Mouse (Mus musculus) testis, adult 2 months (tissue): ENCODE results near the gene Opcml. TPM values are rescaled to one million over a fixed set of nuclear protein-coding genes. Genes with fewer than 3 reads are reported as not detected.

Source experiments
- H3K27ac ChIP-seq: fragments of 200-500 bp; 2 replicates; pipeline ENCODE4 v1.5.1; 2012; ENCODE audit warnings: low read depth, low read length; ENCODE audit not compliant: control insufficient read depth, insufficient read depth
- H3K27me3 ChIP-seq: fragments of 200-500 bp; 2 replicates; pipeline ENCODE4 v1.6.1; 2012; ENCODE audit warnings: mild to moderate bottlenecking, low read length, moderate library complexity; ENCODE audit not compliant: control insufficient read depth, insufficient read depth
- H3K36me3 ChIP-seq: fragments of 200-500 bp; 2 replicates; pipeline ENCODE4 v1.6.1; 2012; ENCODE audit warnings: mild to moderate bottlenecking, low read length; ENCODE audit not compliant: control insufficient read depth, insufficient read depth
- H3K4me1 ChIP-seq: fragments of 200-500 bp; 2 replicates; pipeline ENCODE4 v1.6.1; 2012; ENCODE audit warnings: low read length; ENCODE audit not compliant: control insufficient read depth, insufficient read depth
- H3K4me3 ChIP-seq: fragments of 200-500 bp; 2 replicates; pipeline ENCODE4 v1.5.1; 2012; ENCODE audit warnings: low read depth, mild to moderate bottlenecking, low read length, moderate library complexity, mixed read lengths; ENCODE audit not compliant: control insufficient read depth
- CTCF ChIP-seq: fragments of 200-500 bp; IDR thresholded peaks from 2 replicates; pipeline ENCODE4 v1.5.1; 2012; ENCODE audit warnings: low read depth, mild to moderate bottlenecking, inconsistent platforms, low read length, moderate library complexity; ENCODE audit not compliant: control insufficient read depth, insufficient read depth, insufficient replicate concordance
- POLR2A ChIP-seq: fragments of 200-500 bp; IDR thresholded peaks from 2 replicates; pipeline ENCODE4 v1.6.1; 2012; ENCODE audit warnings: low read depth, mild to moderate bottlenecking, inconsistent platforms, low read length, moderate library complexity; ENCODE audit not compliant: control insufficient read depth
- polyA plus RNA-seq: library from polyadenylated mRNA; depleted of rRNA; stranded (reverse); fragments of >200 nt; gene quantifications from 2 replicates; pipeline ENCODE4 v1.2.3, GENCODE M21; 2012

The Opcml gene
- polyA plus RNA-seq, 1 experiment = 0.62 TPM

DNA sequence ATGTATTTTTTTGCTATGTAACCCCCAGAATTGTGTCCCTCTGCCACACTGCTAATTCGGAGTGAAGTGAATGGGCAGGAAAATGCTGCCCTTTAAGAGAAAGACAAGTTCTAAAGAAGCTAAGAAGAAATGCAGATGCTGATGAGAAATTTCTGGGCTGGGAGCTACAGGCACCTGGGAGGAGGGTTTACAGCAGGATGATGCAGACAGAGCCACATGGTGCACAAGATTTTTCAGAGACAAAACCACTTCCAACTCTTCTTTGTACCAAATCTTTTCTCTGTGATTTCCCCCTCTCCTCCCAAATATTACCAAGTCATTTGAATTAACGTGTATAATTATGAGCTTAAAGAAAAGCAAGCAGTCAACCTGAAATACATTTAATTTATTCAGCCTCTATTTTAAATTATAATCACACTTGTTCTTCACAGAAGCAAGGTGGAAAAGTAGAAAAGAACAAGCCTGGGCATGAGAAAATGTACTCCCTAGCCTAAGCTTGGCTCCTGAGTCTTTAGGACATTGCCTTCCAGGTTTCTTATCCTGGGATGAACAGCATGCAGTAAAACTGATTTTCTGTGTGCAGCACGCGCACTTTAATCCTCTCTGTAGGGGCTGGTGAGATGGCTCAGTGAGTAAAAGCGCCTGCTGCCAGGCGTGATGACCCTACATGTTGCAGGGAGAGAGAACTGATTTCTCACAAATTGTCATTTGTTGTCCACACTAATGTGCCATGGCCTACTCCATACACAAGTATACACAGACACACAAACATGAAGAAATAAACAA is 890.9 kb downstream of the Opcml start:
- H3K27me3 ChIP-seq = no peaks in the 10 kb centered on the region
- no peaks in the 10 kb centered on the region for H3K36me3 ChIP-seq
- no peak overlapping the region for H3K27ac ChIP-seq
- H3K4me1 ChIP-seq = no peaks in the 10 kb centered on the region
- TF ChIP-seq POLR2A (no peak), CTCF (no peak)
- H3K4me3 ChIP-seq = no peak overlapping the region

DNA sequence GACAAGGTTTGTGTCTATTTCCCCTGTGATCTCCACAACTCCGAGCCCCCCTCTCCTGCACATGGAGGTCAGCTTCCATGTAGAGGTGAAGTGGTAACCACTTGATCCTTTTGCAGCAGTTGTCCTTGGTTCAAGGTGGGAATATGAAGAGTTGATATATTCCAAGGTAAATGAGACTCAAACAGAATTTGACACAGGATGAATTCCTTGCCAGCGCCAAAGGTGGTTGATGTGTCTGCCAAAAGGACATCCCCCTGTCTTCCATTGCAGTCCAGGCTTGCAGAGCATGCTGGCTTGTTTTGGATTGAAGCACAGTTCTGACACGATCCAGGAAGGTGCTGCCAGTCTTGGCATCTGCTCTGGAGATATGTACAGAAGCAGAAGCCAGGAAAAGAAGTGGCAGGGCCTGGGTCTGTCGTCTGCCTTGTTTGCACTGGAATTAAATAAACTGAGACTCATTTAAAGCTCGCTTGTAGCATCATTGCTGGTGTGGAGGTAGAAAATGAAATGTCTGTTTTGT is 893.4 kb downstream of the Opcml start:
- no peak for TF ChIP-seq POLR2A
- no peak for TF ChIP-seq CTCF
- Histone ChIP-seq H3K4me1 (no peaks in the 10 kb centered on the region), H3K36me3 (no peaks in the 10 kb centered on the region), H3K4me3 (no peak overlapping the region), H3K27me3 (no peaks in the 10 kb centered on the region), H3K27ac (no peak overlapping the region)

DNA sequence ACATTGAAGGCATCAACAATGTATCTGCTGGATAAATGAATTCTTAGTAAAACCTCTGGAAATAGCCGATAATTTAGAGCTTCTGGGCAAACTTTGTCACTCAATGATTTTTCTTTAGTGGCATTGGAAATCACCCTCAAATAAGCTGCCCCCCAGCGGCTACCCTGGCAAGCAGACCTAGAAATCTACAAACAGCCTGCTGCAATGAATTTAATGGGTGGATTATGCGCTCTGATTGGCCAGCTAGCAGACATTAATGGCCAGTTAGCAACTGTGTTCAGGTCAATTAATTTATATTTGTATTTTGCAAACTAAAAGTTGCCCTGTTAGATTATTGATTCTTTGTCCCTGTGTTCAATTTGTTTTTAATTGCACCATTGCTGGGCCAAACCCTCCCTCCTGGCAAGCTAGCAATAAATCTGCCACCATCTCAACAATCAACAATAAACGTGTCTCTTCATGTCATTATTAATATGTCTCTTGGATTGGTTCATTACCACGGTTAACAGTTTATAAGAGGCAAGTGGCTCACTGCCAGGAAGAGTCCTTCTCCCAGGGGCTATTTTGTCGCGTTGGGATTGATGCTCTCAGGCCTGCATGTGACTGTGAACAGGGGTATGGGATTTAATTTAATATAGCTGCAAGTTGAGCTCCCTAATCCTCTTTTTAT is 896.5 kb downstream of the Opcml start:
- H3K27ac ChIP-seq = no peak overlapping the region
- H3K27me3 ChIP-seq = no peaks in the 10 kb centered on the region
- no peak overlapping the region for H3K4me3 ChIP-seq
- no peaks in the 10 kb centered on the region for H3K4me1 ChIP-seq
- H3K36me3 ChIP-seq = no peaks in the 10 kb centered on the region
- no peak for TF ChIP-seq CTCF
- TF ChIP-seq POLR2A = no peak

GRCm38 (mm10) chr9:28690134-28690533 is 899.6 kb downstream of the Opcml start:
- no peaks in the 10 kb centered on the region for H3K36me3 ChIP-seq
- no peak for TF ChIP-seq POLR2A
- TF ChIP-seq CTCF = no peak
- no peak overlapping the region for H3K27ac ChIP-seq
- no peaks in the 10 kb centered on the region for H3K27me3 ChIP-seq
- H3K4me3 ChIP-seq = no peak overlapping the region
- no peaks in the 10 kb centered on the region for H3K4me1 ChIP-seq

- Histone ChIP-seq H3K27ac (no peak overlapping the region), H3K36me3 (no peaks in the 10 kb centered on the region), H3K4me3 (no peak overlapping the region), H3K27me3 (no peaks in the 10 kb centered on the region), H3K4me1 (no peaks in the 10 kb centered on the region)
- TF ChIP-seq CTCF (no peak), POLR2A (no peak)
Observed at GRCm38 (mm10) chr9:28705796-28706195, 915.2 kb downstream of the Opcml start.

DNA sequence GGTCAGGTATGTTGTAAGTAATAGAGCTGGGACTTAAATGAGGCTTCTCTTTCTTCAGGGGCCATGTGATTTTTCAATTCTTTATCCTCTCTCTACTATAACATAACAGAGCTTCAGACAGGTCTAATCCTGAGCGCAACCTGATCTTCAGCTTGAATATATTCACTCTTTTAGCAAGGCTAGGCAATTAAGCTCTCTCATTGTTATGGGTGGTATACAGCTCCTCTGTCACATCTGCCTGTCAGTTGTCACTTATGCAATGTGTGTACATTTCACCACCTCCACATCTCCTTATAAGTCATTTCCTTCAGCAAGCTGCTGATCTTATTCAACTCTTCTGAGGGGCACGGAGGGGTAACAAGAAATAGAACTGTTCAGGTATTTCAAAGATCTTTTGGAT is 924.0 kb downstream of the Opcml start:
- Histone ChIP-seq H3K27ac (no peak overlapping the region), H3K4me3 (no peak overlapping the region), H3K4me1 (no peaks in the 10 kb centered on the region), H3K27me3 (no peaks in the 10 kb centered on the region), H3K36me3 (no peaks in the 10 kb centered on the region)
- no peak for TF ChIP-seq CTCF

DNA sequence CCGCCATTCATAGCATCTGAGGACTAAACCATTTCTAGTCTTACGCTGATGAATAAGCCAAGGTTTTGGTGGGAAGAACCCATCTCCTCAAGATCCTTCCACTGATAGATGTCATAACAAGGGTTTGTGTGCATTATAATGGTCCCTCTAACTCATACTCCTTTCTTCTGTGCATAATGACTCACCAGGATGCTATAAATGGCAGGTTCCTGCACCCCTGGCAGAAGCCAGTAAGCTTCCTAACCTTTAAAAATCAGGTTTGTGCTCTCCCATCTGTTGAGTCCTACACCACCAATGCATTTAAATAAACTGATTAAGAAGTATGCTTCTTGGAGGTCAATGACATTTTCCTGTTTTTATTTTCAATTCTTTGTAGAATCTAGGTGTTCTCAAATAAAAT is 929.6 kb downstream of the Opcml start:
- no peak overlapping the region for H3K27ac ChIP-seq
- no peaks in the 10 kb centered on the region for H3K27me3 ChIP-seq
- H3K4me1 ChIP-seq = no peaks in the 10 kb centered on the region
- H3K36me3 ChIP-seq = no peaks in the 10 kb centered on the region
- H3K4me3 ChIP-seq = no peak overlapping the region
- TF ChIP-seq CTCF = no peak
- no peak for TF ChIP-seq POLR2A
